Mouse (Mus musculus) liver, embryonic 14.5 days (tissue): ENCODE results near the gene Ppan.

ENCODE experiments used
- CTCF ChIP-seq: IDR thresholded peaks from 2 replicates; pipeline ENCODE4 v1.5.1; 2016; ENCODE audit warnings: antibody characterized with exemption, low read depth, control low read depth
- EP300 ChIP-seq: IDR thresholded peaks from 2 replicates; pipeline ENCODE4 v1.6.1; 2016; ENCODE audit warnings: antibody characterized with exemption, low read depth

DNA sequence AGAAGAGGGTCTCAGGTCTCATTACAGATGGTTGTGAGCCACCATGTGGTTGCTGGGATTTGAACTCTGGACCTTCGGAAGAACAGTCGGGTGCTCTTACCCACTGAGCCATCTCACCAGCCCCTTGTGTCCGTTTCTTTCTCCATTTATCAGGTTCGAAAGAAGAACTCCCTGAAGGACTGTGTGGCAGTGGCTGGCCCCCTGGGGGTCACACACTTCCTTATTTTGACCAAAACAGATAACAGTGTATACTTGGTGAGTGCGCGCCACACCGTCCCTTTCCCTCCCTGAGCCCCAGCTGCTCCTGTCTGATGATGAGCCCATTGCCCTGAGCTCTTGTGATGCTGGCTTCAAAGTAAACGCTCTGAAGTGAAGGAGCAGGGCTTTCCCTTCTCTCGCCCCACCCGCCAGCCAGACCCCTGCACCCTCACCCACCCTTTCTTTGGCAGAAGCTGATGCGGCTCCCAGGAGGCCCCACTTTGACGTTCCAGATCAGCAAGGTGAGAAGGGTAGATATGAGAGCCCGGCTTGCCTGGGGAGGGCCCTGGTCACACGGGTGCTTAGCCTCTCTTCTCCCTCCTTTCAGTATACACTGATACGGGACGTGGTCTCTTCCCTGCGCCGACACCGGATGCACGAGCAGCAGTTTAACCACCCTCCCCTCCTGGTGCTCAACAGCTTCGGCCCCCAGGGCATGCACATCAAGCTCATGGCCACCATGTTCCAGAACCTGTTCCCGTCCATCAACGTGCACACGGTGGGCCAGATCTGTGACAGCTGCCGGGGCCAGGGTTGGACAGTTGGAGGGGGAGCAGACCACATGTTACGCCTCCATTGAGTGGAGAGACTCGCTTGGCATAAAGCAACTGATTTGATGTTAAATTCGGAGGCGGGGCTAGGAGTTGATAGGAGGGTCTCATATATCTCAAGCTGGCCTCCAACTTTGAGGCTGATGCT lies 1.5 kb downstream of the Ppan start:
- no peak for TF ChIP-seq CTCF
- TF ChIP-seq EP300: peak; percentile 61
